Comparison of ENCODE assay signal across 9 mouse cellular contexts in the genomic region with DNA sequence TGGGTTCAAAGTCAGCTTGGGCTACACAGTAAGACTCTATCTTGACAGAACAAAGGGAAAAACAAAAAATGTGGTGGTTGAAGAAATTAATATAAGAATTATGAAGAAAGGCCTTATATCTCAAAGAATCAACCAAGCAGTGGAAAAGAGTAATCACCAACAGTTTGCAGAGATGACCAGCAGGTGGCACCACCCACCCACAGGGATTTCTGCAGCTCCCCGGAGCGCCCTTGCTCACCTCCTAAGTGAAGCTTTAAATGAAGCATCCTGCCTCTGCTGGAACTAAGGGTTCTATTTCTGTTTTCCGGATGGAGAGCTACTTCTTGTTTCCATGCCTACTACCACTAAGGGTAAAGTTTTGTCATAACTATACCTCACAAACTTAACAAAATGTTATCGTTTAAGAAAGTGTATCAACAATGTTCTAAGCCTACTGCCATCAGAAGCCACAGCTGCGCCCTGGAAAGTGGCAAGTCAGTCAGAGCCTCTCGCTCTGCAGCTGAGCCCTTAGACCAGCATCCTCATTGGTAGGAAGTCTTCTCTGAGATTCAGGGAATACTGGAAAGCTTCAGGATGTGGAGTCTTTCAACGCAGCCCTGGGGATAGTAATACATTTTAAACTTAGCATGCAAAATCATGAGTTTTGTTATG. TPM values are rescaled to one million over a fixed set of nuclear protein-coding genes. Genes with fewer than 3 reads are reported as not detected.
A peak's percentile ranks its signal among the peaks of the same experiment; 100 is the strongest.
DNase-seq lines count a peak whose midpoint lies in the region; ATAC-seq and TF ChIP-seq lines count a peak whose summit lies in the region.
"Had no signal": no experiment of that assay in that cellular context is flagged by ENCODE, and none has a peak within 500 bp of the region (broad histone marks: within the 10 kb centered on the region; RNA-seq: fewer than 3 reads in every experiment).

No protein-coding gene starts in this region.

- no peak overlapping the region for H3K4me2 ChIP-seq in heart, embryonic 12.5 days
- no peak overlapping the region for H3K4me2 ChIP-seq in limb, embryonic 11.5 days (ENCODE audit: low read depth, severe bottlenecking)

- H3K4me1 ChIP-seq in heart, embryonic 12.5 days (replicated peaks): no peaks in the 10 kb centered on the region
- H3K4me1 ChIP-seq in cortical plate, adult 2 months (ENCODE audit: control insufficient read depth, insufficient read depth, low read length): no peaks in the 10 kb centered on the region
- H3K4me1 ChIP-seq in limb, embryonic 11.5 days (ENCODE audit: control insufficient read depth, insufficient read depth, low read length): no peaks in the 10 kb centered on the region

- 32% methylated on average over 7 of the region's 7 CpGs for WGBS in heart, embryonic 12.5 days
- 39% methylated on average over 7 of the region's 7 CpGs for WGBS in limb, embryonic 11.5 days

- peak; percentile 57 to 83 for DNase-seq in heart, adult 18-20 months
- DNase-seq in gastrocnemius, postnatal 25 days: peak; percentile 21
- DNase-seq in kidney, adult 8-10 months: peak; percentile 57 to 86
- DNase-seq in limb, embryonic 11.5 days (ENCODE audit: low spot score): peak; percentile 87
- DNase-seq in natural killer cell, adult 2 months (ENCODE audit: low spot score in 2 of 2): peak; percentile 25 to 51
- DNase-seq in splenic B cell, adult 2 months (ENCODE audit: low read depth, low spot score): peak; percentile 70

- H3K27me3 ChIP-seq in heart, embryonic 12.5 days (replicated peaks): 0 out of 2 replicates have a peak, but pooled peaks cover 5% of the 10 kb centered on the region
- H3K27me3 ChIP-seq in limb, embryonic 11.5 days (ENCODE audit: control insufficient read depth, insufficient read depth, low read length): no peaks in the 10 kb centered on the region
- no peaks in the 10 kb centered on the region for H3K27me3 ChIP-seq in splenic B cell, adult 2 months (ENCODE audit: control insufficient read depth, insufficient read depth, low read length, poor library complexity, severe bottlenecking)

- TF ChIP-seq CTCF in cortical plate, adult 2 months (IDR thresholded peaks at IDR 0.05; ENCODE audit: extremely low read depth, insufficient read depth, low read length): peak; percentile 91

- H3K9ac ChIP-seq in heart, embryonic 12.5 days: no peak overlapping the region
- H3K9ac ChIP-seq in limb, embryonic 11.5 days (ENCODE audit: low read length): no peak overlapping the region

- H3K36me3 ChIP-seq in heart, embryonic 12.5 days: no peaks in the 10 kb centered on the region
- H3K36me3 ChIP-seq in limb, embryonic 11.5 days (ENCODE audit: control insufficient read depth, insufficient read depth, low read length): no peaks in the 10 kb centered on the region
- no peaks in the 10 kb centered on the region for H3K36me3 ChIP-seq in splenic B cell, adult 2 months (ENCODE audit: control insufficient read depth, insufficient read depth, low read length, poor library complexity, severe bottlenecking)

- H3K27ac ChIP-seq in heart, embryonic 12.5 days (ENCODE audit: poor library complexity, severe bottlenecking): no peak overlapping the region
- H3K27ac ChIP-seq in cortical plate, adult 2 months (ENCODE audit: insufficient read depth, low read length): no peak overlapping the region
- no peak overlapping the region for H3K27ac ChIP-seq in limb, embryonic 11.5 days (replicated peaks; ENCODE audit: low read depth, low read length)

- no peak for TF ChIP-seq POLR2A in cortical plate, adult 2 months (IDR thresholded peaks at IDR 0.05; ENCODE audit: extremely low read depth, insufficient read depth, low read length)

- no peaks in the 10 kb centered on the region for H3K9me3 ChIP-seq in heart, embryonic 12.5 days (replicated peaks)
- no peaks in the 10 kb centered on the region for H3K9me3 ChIP-seq in limb, embryonic 11.5 days (ENCODE audit: control insufficient read depth, low read length)

- ATAC-seq in heart, embryonic 12.5 days (ENCODE audit: insufficient number of reproducible peaks, low FRiP score): no peak
- ATAC-seq in limb, embryonic 11.5 days (ENCODE audit: insufficient number of reproducible peaks, low FRiP score, low TSS enrichment, low read depth): no peak

- H3K4me3 ChIP-seq in heart, embryonic 12.5 days: no peak overlapping the region
- H3K4me3 ChIP-seq in cortical plate, adult 2 months (ENCODE audit: insufficient read depth, low read length): no peak overlapping the region
- H3K4me3 ChIP-seq in limb, embryonic 11.5 days (ENCODE audit: low read depth, low read length): no peak overlapping the region
- H3K4me3 ChIP-seq: myocyte had no signal

RNA-seq across cellular contexts. Expression of a gene that starts 10.3 kb away (rescaled TPM):
- total RNA-seq in heart, adult 18-20 months (2021): 10 to 100 TPM; 38.7 to 50.0 TPM
- 62.7 and 63.2 TPM in 2 replicates for polyA plus RNA-seq in heart, embryonic 12.5 days (2016; fragmentation: Nextera tagmentation; extraction: Ambion mirVana)
- polyA plus RNA-seq in cortical plate, adult 2 months (2012; rRNA removed): 14.1 and 16.6 TPM in 2 replicates
- 10 to 100 TPM; 21.0 to 22.6 TPM for total RNA-seq in gastrocnemius, postnatal 25 days (2021)
- polyA plus RNA-seq in limb, embryonic 11.5 days (2014; fragmentation: Nextera tagmentation; extraction: Ambion mirVana): 66.4 and 72.7 TPM in 2 replicates

RNA-seq across cellular contexts. Expression of a gene that starts 52.6 kb away (rescaled TPM):
- 1 to 10 TPM; 2.8 to 3.0 TPM for total RNA-seq in heart, adult 18-20 months (2021)
- 6.6 and 9.0 TPM in 2 replicates for polyA plus RNA-seq in heart, embryonic 12.5 days (2016; fragmentation: Nextera tagmentation; extraction: Ambion mirVana)
- polyA plus RNA-seq in cortical plate, adult 2 months (2012; rRNA removed): 11.4 and 12.2 TPM in 2 replicates
- 1 to 10 TPM; 2.7 to 3.5 TPM for total RNA-seq in gastrocnemius, postnatal 25 days (2021)
- 18.8 and 21.2 TPM in 2 replicates for polyA plus RNA-seq in limb, embryonic 11.5 days (2014; fragmentation: Nextera tagmentation; extraction: Ambion mirVana)

Comparison
In these comparisons a context has a peak if more than half of its experiments do, and no peak if none do; other contexts are left out.
1. DNase-seq: peak in every context shown above with its lines; median percentile 87 in limb, embryonic 11.5 days; 72 in kidney, adult 8-10 months; 70 in heart, adult 18-20 months; 70 in splenic B cell, adult 2 months; 38 in natural killer cell, adult 2 months; 21 in gastrocnemius, postnatal 25 days.